Mouse (Mus musculus): ENCODE measurements around the gene Hist1h2bb. TPM values are rescaled to one million over a fixed set of nuclear protein-coding genes. Genes with fewer than 3 reads are reported as not detected.
A peak's percentile ranks its signal among the peaks of the same experiment; 100 is the strongest.
"Not testable (repeated sequence)": the region's sequence is repeated elsewhere in the genome, so short reads cannot be mapped to it uniquely, and the experiment has no call there.

Hist1h2bb gene
- polyA plus RNA-seq (2017; shearing (Covaris generic)): 1 to 10 TPM in 2 of 3 experiments, not detected in 1; 2.5 to 2.8 TPM

DNA sequence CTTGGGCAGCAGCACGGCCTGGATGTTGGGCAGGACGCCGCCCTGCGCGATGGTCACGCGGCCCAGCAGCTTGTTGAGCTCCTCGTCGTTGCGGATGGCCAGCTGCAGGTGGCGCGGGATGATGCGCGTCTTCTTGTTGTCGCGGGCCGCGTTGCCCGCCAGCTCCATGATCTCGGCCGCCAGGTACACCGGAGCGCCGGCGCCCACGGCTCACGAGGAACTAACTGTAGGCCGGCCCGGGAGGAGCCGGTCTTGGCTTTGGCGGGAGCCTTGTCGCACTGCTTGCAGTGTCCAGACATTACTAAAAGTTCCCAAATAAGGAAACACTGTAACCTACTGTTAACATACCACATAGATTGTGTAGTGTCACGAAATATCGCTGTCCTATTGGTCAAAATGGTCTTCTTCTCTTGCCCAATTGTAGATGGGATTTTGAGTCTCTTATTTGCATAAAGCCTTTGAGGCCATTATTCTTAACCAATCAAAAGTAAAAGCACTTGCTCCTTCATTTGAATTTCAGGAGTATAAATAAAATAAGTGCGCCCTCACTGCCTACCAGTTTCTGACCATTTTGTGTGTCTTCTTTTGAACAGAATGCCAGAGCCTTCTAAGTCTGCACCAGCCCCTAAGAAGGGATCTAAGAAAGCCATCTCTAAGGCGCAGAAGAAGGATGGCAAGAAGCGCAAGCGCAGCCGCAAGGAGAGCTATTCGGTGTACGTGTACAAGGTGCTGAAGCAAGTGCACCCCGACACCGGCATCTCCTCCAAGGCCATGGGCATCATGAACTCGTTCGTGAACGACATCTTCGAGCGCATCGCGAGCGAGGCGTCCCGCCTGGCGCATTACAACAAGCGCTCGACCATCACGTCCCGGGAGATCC, at the start of gene Hist1h2bb:
Hist1h2bb (plus strand) TSS at position 534 of the 880 bp plus-strand sequence.
- peak; percentile 87 for ATAC-seq

DNA sequence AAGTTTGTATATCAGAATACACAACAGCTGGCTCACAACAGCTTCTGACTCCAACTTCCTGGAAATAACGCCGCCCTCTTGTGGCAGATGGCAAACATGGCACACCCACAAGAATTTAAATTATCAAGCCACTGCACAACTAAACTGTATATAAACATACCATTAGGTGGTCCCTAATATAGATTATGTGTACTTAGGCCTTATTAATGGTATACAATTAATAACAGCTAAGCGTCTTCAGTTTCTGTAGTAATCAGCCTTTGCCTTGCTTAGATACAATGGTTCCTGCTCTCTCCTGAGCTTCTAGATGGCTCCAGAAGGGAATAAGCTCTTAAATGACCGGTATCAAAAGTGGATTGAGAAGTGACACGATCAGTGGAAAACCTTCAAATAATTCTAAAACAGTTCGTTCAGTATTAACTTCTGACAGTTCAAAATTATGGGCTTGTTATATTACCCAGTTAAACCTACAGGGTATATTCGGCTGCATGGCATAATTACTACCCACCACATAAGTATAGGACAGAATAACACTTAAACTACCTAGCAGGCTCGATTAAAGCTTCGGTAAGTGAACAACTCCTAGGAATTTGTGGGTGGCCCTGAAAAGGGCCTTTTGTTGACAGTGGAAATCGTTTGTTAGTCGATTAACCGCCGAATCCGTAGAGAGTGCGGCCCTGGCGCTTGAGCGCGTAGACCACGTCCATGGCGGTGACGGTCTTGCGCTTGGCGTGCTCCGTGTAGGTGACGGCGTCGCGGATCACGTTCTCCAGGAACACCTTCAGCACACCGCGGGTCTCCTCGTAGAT, 48.8 kb upstream of the Hist1h2bb start:
- ATAC-seq: peak; percentile 32

DNA sequence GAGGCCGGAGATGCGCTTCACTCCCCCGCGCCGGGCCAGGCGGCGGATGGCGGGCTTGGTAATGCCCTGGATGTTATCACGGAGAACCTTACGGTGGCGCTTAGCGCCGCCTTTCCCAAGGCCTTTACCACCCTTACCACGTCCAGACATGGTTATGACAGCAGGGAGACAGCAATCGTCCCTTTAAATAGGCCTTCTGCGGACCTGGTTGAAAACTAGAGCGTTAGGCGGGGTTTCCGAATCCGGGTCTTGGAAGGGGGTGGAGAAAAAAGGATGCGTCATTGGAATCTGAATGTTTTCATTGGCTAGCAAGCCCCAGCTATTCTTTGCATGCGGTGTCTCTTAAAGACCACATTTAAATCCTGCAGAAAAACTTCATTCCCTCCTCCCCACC, 48.2 kb upstream of the Hist1h2bb start, which contains the start of gene Hist1h4c:
Hist1h4c (minus strand) TSS at position 155 of the 394 bp plus-strand sequence.
- peak; percentile 88 for ATAC-seq

DNA sequence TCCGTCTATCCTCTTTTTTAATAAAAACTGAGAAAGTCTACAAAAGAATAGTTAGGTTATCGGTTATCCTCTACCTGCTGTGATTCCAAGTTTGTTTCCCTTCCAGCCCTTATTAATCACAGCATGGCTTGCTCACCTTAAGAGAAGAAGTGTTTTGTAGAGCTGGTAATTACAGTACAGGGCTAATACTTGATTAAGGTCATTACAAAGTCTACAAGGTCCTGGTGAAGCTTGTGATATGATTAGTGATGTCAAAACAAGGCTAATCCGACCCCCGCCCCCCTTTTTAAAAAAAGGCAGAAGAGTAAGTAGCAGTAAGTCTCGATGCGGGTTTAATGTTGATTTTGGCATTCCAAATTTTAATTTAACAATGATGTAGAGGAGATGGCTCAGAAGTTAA, 47.5 kb upstream of the Hist1h2bb start:
- ATAC-seq: no peak

- no peak for ATAC-seq
These were observed 46.8 kb upstream of the Hist1h2bb start for GRCm38 (mm10) chr13:23699767-23700166.

DNA sequence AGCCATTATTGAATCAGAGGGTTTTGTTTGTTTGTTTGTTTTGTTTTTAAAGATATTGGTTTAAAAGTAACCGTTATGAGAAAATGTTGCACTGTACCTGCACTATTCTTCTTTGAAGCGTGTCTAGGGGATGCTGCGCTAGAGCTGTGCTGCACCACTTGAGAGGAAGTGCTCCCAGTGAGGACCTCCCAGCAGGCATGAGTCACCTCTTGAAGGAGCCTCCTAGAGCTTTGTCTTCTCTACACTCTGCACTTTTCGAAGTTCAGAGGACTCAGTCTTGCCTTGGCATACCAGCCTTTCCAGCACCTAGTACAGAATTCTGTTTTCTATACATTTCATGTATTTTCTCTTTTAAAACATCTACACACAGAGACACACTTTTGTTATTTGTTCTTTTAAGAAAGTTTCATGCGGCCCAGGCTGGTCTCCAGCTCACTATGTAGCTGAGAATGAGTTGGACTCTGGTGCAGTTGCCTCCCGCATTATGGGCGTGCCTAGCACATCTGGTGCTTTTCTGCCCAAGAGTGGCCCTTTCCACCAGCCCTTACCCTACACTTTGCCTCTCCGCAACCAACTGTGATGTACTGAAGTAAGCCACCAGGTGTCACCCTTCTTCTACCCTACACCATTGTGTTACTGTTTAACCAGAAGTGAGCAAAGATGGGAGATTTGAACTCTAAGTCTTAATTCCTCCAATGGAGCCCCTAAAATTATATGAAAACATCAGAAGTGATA, 45.6 kb upstream of the Hist1h2bb start:
- peak; percentile 52 for ATAC-seq

DNA sequence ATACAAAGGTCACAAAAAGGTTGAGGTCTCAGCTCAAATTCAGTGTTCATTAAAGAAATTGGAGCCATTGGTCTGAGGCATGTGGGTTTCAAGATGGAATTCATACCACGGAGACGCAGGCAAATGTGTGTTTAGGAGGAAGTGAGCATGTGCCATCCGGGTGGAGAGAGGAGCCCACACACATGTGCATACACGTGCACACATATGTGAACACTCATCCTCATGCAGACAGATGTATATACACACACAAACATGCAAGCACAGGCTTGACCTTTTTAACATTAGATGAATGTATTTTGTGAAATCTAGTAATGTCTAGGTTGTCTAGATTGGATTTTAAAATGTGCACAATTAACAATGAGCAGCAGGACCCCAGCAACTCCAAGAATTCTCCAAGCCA, 44.3 kb upstream of the Hist1h2bb start:
- ATAC-seq: no peak

DNA sequence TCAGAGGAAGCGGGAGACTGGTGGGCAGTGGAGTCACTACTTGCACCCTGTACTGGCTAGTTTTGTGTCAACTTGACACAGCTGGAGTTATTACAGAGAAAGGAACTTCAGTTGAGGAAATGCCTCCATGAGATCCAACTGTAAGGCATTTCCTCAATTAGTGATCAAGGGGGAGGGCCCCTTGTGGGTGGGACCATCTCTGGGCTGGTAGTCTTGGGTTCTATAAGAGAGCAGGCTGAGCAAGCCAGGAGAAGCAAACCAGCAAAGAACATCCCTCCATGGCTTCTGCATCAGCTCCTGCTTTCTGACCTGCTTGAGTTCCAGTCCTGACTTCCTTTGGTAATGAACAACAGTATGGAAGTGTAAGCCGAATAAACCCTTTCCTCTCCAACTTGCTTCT, 43.7 kb upstream of the Hist1h2bb start:
- ATAC-seq: not testable (repeated sequence)

- no peak for ATAC-seq
These were observed 40.7 kb upstream of the Hist1h2bb start for GRCm38 (mm10) chr13:23705751-23706356.

- no peak for ATAC-seq
These were observed 39.8 kb upstream of the Hist1h2bb start for GRCm38 (mm10) chr13:23706771-23707170.

GRCm38 (mm10) chr13:23708041-23708440, 38.5 kb upstream of the Hist1h2bb start:
- ATAC-seq: no peak

DNA sequence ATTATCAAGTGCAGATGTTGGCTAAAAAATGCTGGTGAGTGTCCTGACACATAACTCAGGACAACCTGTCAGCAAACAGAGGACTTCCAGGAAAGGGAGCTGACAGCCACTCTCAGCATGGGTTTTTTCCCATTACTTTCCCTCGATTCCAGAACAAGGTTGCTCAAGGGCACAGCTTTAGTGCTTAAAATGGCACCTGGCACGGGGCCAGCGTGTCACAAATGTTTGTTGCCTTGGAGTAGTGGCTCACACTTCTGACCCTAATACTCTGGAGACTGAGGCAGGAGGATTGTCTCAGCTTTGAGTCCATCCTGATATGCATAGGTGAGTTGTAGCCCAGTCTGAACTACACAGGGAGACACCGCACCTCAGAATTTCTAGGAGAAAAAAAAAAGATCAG, 37.9 kb upstream of the Hist1h2bb start:
- ATAC-seq: no peak

- ATAC-seq: peak; percentile 44
These were observed 36.7 kb upstream of the Hist1h2bb start for GRCm38 (mm10) chr13:23709714-23710373.

- peak; percentile 93 for ATAC-seq
These were observed 36.0 kb upstream of the Hist1h2bb start, which contains the start of gene Hfe for GRCm38 (mm10) chr13:23710374-23711089. Gene Hfe (minus strand): TSS chr13:23710854.

- no peak for ATAC-seq
These were observed 30.1 kb upstream of the Hist1h2bb start for GRCm38 (mm10) chr13:23716261-23717042.

DNA sequence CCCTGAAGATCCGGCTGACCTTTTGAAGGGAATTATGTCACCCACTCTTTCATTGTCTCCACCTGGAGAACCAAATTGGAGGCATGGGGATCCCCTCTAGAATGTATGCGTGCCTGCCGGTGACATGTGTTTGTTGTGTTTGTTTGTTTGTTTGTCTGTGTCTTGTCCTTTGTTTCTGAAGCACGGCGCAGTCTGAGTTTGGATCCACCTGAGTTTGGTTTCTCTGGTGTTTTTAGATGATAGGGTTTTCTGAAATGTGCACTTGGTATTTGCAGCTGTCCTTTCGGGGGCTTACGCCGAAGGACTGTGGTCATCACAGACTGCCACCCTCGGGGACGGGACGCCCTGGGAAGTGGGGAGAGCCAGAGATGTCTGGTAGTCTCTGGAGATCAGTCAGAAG, 29.4 kb upstream of the Hist1h2bb start:
- ATAC-seq: no peak

GRCm38 (mm10) chr13:23717593-23718245, 28.8 kb upstream of the Hist1h2bb start:
- not testable (repeated sequence) for ATAC-seq

GRCm38 (mm10) chr13:23724239-23724638, 22.3 kb upstream of the Hist1h2bb start:
- ATAC-seq: no peak

- no peak for ATAC-seq
These were observed 21.3 kb upstream of the Hist1h2bb start for GRCm38 (mm10) chr13:23725213-23725612.

All from inflammation-experienced regulatory T-cells, adult 6 months (primary cell).